Mouse (Mus musculus) heart, adult 2 months (tissue): ENCODE data around the gene Ttc27.

ENCODE experiments used
- CTCF ChIP-seq: fragments of 200-600 bp; IDR thresholded peaks from 2 replicates; pipeline ENCODE4 v1.8.1; 2022; ENCODE audit warnings: antibody characterized with exemption, mild to moderate bottlenecking, moderate library complexity
- POLR2A ChIP-seq: fragments of 200-500 bp; IDR thresholded peaks from 2 replicates; pipeline ENCODE4 v1.6.1; 2011; ENCODE audit warnings: mild to moderate bottlenecking, low read depth, low read length, control low read depth; ENCODE audit not compliant: insufficient read depth

DNA sequence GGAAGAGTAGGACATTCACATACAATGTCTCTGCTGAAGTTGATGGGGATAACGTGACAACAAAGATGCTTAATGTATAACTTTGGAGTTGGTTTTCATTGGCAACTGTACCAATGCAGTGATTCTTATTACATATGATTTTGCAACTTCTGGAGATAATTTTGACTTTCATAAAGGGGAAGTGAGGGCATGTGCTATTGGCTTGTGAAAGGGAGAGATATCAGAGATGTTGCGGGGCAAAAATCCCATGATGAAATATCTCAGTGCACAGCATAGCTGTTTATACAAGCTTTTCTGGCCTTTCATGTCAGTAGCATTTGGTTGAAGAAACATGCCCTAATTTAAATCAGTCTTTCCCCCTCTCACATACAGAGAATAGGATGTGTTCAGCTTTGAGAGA, 86.3 kb downstream of the Ttc27 start:
- TF ChIP-seq CTCF (no peak), POLR2A (no peak)
